Mouse (Mus musculus): ENCODE measurements around the gene Mydgf.

Gene Mydgf

GRCm38 (mm10) chr17:56183658-56184103, at the start of gene Mydgf:
TSS of gene Mydgf (minus strand) at chr17:56183920.
- peak; percentile 80 for DNase-seq (ENCODE audit: low read depth, low spot score)

GRCm38 (mm10) chr17:56233389-56233788, 49.7 kb upstream of the Mydgf start:
- DNase-seq (ENCODE audit: low read depth, low spot score): no peak

GRCm38 (mm10) chr17:56229943-56230342, 46.2 kb upstream of the Mydgf start:
- DNase-seq (ENCODE audit: low read depth, low spot score): peak; percentile 82

- DNase-seq (ENCODE audit: low read depth, low spot score): no peak
These were observed 42.8 kb upstream of the Mydgf start for GRCm38 (mm10) chr17:56226566-56226965.

- DNase-seq (ENCODE audit: low read depth, low spot score): no peak
These were observed 41.2 kb upstream of the Mydgf start for GRCm38 (mm10) chr17:56224916-56225315.

GRCm38 (mm10) chr17:56219805-56220204, 36.1 kb upstream of the Mydgf start:
- no peak for DNase-seq (ENCODE audit: low read depth, low spot score)

- no peak for DNase-seq (ENCODE audit: low read depth, low spot score)
These were observed 35.5 kb upstream of the Mydgf start for GRCm38 (mm10) chr17:56219251-56219650.

GRCm38 (mm10) chr17:56218377-56219191, 34.9 kb upstream of the Mydgf start, which contains the start of gene Dpp9:
TSS of gene Dpp9 (minus strand) at chr17:56218905.
- peak; percentile 98 for DNase-seq (ENCODE audit: low read depth, low spot score)

GRCm38 (mm10) chr17:56217670-56218069, 34.0 kb upstream of the Mydgf start:
- DNase-seq (ENCODE audit: low read depth, low spot score): no peak

GRCm38 (mm10) chr17:56214229-56214628, 30.5 kb upstream of the Mydgf start:
- no peak for DNase-seq (ENCODE audit: low read depth, low spot score)

GRCm38 (mm10) chr17:56212676-56213075, 29.0 kb upstream of the Mydgf start:
- no peak for DNase-seq (ENCODE audit: low read depth, low spot score)

- DNase-seq (ENCODE audit: low read depth, low spot score): no peak
These were observed 27.4 kb upstream of the Mydgf start for GRCm38 (mm10) chr17:56211090-56211489.

GRCm38 (mm10) chr17:56208821-56209220, 25.1 kb upstream of the Mydgf start:
- no peak for DNase-seq (ENCODE audit: low read depth, low spot score)

- no peak for DNase-seq (ENCODE audit: low read depth, low spot score)
These were observed 24.3 kb upstream of the Mydgf start for GRCm38 (mm10) chr17:56207963-56208530.

- no peak for DNase-seq (ENCODE audit: low read depth, low spot score)
These were observed 23.4 kb upstream of the Mydgf start for GRCm38 (mm10) chr17:56206986-56207674.

- no peak for DNase-seq (ENCODE audit: low read depth, low spot score)
These were observed 22.7 kb upstream of the Mydgf start for GRCm38 (mm10) chr17:56206276-56206884.

GRCm38 (mm10) chr17:56203729-56204128, 20.0 kb upstream of the Mydgf start:
- no peak for DNase-seq (ENCODE audit: low read depth, low spot score)

- no peak for DNase-seq (ENCODE audit: low read depth, low spot score)
These were observed 18.8 kb upstream of the Mydgf start for GRCm38 (mm10) chr17:56202476-56202875.

GRCm38 (mm10) chr17:56201642-56202041, 17.9 kb upstream of the Mydgf start:
- no peak for DNase-seq (ENCODE audit: low read depth, low spot score)

GRCm38 (mm10) chr17:56200586-56200985, 16.9 kb upstream of the Mydgf start:
- DNase-seq (ENCODE audit: low read depth, low spot score): no peak

GRCm38 (mm10) chr17:56196860-56197259, 13.1 kb upstream of the Mydgf start:
- no peak for DNase-seq (ENCODE audit: low read depth, low spot score)

- no peak for DNase-seq (ENCODE audit: low read depth, low spot score)
These were observed 11.0 kb upstream of the Mydgf start for GRCm38 (mm10) chr17:56194765-56195164.

All from telencephalon, adult 2 months (tissue).